Mouse (Mus musculus) T-helper 1 cell (primary cell): ENCODE measurements around the gene Inava.

Experiments
- in situ Hi-C: fragments of 300-600 bp; cut with MboI, MseI; formaldehyde crosslinking; loops from one replicate; pipeline ENCODE4 v1.15.1; 2025; ENCODE audit warnings: high pct_unique_total_duplicates

Inava gene

DNA sequence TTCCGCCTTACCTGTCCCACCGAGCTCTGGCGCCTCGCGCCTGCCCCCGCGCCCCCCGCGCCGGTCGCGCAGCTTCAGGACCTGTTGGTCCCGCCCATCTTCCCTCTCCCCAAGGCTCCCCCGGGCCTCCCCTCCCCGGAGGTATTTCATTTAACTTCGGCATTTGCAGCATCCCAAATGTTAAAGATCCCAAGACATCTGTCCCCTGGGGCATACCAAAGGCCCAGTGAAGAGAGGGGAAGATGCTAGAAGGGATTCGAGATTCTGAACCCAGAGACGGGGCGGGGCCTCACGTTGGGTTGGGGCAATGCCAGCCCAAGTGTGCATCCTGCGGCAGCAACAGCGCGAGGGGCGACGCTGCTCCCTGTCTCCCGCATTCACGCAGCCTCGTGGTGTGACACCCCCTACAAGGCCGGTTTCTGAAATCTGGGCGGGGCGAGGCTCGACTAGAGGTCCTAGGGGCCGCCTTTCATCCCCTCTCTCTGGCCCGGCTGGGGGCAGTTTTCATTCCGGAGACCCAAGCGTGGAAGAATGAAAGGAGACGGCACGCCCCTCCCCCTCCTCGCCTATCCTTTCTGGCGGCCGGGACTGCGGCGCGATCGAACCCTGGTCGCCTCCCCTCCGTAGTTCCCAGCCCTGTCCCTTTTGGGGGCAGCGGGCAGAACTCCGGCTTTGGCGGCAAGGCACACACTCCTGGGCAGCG lies at the start of gene Inava:
Gene Inava (minus strand): TSS at position 373 of the 703 bp plus-strand sequence.
- in situ Hi-C loops = no loop called here

DNA sequence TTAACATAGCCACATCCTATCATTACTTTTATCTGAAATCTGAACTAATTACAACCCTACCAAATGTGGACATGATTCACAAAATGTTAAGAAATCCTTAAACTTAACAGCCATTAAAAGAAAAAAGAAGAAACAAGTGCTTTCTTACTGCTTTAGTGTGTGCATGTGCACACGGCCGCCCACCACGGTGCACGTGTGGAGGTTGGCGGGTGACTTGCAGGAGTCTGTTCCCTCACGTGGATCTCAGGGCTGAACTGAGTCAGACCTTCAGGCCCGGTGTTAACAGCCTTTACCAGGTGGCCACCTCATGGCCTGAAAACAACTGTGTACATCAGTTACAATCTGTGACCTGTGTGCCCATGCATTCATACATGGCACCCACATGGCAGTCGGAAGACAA lies 43.3 kb upstream of the Inava start:
- in situ Hi-C loops = no loop called here

DNA sequence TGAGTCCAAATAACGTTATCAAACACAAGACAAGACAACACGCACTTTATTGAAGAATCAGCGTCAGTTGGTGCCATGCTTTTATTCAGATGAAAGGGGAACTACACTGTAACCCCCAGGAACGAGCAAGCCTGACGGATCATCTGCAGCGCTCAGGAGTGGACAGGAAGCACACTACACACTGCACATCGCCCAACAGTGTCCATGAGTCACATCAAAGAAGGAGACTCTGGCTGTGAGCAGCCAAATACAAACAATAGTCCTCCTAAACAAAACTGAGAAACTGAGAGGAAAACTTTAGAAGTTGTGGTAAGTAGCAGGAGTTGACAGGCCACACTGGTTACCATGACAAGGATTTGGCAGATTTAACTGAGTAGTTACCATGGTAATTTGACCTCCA lies 34.2 kb upstream of the Inava start:
- in situ Hi-C loops = no loop called here

DNA sequence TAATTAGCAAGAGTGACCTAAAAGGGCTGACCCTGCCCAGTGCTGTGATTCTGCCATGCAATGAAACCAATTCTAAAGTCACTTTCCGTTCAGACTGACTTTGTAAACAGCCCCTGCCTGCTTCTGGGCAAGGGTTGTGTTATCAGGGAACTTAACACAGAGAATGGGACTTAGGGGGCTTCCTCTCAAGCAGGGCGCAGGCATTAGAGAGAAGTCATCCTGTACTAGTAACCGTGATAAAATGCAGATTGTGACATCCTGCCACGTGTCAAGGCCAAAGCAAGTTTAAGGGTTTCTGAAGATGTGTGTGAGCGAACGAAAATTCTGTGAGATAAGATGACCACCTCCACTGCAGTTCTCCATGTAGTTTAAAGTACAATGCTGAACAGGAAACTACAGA lies 32.1 kb upstream of the Inava start:
- in situ Hi-C loops = no loop called here

DNA sequence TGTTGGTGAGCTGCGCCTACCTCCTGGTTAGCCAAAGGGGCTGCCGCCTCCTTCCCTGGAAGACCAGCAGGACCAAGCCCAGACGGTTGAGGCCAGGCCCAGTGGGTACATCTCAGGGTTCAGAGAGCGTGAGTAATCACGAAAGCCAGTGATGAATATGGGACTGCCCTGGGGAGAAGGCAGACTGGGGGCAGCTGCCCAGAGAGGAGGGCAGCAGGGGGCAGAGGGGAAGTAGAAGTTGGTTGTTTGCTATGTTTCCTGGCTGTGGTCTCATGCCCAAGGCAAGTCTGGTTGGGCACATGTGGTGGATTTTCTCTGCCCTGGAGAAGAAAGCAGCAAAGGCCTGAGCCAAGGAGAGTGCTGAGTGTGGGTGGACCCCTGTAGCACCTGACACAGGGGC lies 29.3 kb upstream of the Inava start:
- in situ Hi-C loops = no loop called here

DNA sequence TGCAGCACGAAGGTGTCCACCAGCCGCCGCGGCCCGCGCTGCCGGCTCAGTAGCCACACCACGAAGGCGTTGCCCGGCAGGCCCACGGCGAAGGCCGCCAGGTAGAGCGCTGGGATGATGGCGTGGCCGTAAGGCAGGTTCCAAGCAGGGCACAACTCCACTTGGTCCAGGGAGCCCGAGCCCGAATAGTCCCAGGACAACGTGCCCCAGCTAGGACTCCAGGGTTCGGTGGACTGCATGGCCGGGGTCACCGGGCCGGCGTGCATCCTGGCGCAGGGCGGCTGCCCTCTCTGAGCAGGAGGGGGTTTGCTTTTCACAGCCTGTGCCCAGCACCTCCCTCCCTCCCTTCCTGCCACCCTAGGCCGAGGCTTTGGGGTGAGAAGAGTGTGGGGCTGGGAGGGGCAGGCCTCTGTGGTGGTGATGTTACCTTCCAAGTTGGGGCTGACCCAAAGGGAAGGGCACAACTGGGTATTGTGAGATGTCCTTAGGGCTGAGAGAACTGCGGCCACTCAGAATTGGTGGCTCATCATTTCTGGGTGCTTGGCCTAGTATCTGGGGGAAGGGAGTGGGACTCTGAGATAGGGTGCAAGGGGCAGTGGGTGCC lies 26.7 kb upstream of the Inava start, which contains the start of gene Gpr25:
Gene Gpr25 (minus strand): TSS at position 239 of the 604 bp plus-strand sequence.
- in situ Hi-C loops = no loop called here

DNA sequence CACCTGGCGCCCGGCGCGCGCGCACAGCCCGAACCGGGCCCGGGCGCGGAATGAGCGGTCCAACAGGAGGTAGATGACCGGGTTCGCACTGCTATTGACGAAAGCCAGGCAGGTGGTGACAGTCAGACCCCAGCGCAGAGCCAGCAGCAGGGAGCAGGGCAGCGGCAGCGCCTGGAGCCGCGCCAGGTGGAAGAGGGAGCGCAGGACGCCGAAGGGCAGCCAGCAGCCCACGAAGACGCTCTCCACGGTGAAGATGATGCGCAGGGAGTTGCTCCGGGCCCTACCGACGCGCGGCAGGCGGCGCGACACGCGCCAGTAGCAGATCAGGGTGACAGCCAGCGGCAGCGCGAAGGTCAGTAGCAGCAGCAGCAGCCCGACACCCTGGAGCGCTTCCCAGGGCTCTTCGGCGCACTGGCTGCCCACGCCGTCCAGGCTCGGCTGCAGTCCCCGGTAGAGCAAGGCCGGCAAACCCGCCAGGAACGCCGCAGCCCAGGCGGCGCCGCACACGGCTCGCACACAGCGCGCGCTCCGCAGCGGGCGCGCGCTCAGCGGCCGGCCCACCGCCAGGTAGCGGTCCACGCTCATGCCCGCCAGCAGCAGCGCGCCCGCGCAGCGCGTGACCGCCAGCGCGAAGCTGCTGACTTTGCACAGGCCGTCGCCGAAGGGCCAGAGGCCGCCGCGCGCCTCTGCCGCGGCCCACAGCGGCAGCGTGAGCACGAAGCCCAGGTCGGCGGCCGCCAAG lies 26.0 kb upstream of the Inava start:
- in situ Hi-C loops = no loop called here

DNA sequence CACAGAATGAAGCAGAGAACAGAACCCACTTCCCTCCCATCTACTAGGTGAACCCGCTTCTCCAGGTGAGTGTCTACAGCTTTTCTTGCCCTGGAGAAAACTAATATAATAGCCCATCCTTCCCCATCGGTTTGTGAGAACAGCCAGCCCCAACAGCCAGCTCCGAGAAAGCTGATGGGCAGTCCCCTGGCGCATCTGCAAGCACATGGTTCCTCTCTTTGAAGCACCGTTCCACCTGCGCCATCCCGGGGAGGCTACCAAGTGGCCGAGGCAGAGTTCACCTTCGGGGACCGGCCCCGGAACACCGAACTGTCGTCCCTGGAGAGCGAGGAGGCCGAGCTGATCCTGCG lies 25.5 kb upstream of the Inava start:
- in situ Hi-C loops = no loop called here

DNA sequence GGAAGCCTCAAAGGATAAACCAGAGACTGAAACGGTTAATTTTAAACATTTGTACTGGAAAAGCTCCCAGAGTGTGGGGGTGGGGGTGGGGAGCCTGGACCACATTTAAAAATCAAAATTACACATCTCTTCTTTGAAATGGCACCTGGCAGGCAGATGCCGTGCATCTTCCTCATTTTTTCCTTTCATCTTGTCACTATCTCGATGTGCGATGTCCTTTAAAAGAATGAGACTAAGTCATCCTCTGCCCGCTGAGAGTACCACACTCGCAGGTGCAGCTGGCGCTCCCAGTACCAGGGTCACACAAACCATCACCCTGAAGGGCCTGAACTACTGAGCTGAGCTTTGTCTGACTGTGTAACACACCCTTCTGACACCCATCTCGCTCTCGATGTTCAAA lies 24.4 kb upstream of the Inava start:
- in situ Hi-C loops = no loop called here

DNA sequence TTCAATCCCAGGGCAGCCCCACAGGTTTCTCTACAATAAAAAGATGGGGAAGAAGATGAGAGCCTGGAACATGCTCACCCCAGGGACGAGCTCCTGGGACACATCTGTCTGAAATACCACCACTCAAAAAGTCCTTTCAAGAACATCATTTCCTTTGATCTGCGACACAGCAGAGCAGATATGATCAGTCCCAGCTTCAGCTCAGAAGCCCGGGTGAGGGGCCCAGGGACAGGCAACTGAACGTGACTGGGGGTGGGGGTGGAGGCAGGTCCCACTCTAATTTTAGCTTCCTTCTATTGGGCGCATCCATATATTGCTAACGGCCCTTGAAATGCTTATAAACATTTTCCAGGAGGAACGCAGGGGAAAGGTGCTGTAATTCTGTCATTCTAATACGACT lies 21.6 kb upstream of the Inava start:
- in situ Hi-C loops = no loop called here

DNA sequence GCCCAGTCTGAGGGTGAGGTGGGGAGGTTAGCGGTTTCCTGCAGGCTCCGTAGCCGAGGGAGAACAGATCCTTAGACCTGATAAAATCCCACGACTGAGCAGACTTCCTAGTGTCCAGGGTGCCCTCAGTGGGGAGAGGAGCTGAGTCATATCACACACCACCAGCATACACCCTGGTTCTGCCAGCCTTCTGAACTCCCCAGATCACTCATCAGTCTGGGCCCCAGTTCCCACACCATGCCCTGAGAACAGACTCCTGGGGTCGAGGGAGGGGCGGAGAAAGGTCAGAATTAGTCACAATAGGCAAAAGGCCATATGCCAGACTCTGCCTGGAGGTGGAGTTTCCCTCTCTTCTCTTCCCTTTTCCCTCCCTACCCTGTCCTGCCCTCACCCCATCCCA lies 21.1 kb upstream of the Inava start:
- in situ Hi-C loops = no loop called here

DNA sequence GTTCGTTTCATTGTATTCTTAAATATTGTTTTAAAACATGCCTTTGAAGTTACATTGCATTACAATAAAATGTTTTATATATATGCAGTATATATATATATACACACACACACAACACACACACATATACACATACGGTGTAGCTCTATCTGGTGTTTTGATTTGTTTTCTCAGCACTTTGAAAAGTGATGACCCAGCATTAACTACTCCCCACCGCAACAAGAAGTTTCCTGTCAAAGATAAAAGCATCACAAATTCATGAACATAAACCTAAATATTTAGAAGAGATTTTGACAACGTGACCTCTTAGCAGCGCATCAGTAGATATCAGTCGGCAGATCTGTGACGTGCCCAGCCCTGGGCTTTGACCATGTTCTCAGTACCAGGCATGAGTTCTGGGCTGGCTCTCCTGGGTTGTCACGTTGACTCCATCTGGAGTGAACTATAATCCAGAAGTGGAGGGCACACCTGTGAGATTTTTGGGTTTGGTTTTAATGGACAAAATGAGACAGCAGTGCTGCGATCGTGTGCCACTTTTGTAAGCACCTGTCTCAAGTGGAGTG lies 20.5 kb upstream of the Inava start:
- in situ Hi-C loops = no loop called here

DNA sequence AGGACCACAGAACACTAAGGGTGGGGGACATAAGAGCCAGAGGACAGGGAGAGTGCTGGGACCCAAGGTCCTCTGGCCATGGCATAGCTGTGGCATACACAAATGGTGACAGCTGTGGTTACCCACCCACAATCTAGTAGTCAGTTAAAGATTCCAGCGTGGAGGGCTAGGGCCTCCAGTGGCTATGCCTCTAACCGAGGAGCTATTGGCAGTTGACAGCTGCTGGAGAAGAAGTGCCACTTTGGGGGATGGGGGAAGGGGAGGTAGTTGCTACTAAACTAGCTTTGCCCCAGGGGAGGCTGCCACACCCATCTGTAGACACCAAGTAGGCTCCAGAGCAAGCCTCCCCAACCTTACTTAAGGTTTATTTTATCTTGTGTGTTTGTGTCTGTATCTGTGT lies 19.4 kb upstream of the Inava start:
- in situ Hi-C loops = no loop called here

DNA sequence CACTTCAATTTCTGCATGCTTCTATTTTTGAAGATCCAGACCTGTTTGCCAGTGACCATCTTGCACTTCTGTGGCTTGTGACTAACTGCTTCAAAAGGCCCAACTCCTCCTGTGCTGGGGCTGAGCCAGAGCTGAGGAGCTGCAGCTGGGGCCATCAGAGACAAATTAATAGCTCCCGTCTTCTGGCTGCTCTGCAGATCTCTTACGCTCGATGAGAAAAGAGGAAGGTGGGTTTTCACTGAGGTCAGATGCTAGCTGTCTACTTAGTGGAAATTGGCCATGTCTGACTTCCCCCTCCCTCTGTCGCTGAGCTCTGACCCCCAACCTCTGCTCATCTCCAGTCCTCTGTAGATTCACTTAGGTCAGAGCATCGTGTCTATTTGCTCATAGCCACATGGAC lies 15.6 kb upstream of the Inava start:
- in situ Hi-C loops = no loop called here

DNA sequence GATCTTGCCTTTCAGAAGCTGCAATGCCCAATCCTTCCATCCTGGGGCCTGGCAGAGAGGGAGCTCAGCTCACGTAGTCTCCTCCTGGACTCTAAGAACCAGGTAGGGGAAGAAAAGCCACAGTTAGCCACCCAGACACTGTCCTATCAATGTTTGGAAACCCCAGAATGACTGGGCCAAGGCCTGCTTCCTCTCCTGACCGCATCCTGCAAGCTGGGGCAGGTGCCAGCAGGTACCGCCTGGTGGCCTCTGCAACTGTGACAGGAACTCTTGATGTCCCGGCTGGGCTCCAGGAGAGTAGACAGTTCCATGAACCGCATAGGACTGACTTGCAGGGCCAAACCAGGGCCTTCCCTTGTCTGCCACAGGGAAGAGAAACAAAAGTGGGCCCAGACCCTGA lies 13.3 kb upstream of the Inava start:
- in situ Hi-C loops = no loop called here

DNA sequence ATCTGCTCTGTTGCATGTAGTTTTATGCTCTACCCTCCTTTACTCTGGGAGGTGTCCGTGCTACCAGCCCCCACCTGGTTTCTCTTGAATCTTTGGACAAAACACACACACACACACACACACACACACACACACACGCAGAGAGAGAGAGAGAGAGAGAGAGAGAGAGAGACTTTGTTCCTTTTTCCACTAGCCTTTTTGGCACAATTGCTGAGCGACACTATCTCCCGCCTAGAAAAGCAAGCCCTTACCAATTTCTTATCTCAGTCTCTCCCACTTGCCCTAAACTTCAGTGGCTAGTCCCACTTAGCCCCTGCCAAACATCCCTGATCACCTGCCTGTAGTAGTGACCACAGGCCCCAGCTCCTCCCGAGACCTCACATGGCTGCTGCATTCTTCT lies 10.4 kb upstream of the Inava start:
- in situ Hi-C loops = no loop called here

DNA sequence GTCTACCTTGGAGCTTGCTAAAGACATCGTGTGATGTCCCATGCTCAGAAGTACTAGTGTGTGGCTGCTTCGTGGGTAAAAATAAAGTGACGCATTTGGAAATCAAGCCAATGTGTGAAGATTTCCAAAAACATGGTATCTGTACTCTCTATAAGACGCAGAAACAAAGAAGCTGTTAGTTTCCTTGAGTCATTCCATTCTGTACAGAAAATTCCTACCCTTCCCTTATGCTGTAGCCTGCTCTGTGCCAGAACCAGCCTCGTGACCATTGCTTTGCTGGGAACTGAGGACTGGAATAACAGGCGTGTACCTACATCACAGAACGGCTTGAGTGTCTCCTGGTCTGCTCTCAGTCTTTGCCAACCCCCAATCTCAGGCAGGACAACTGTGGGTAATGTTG lies 7.7 kb upstream of the Inava start:
- in situ Hi-C loops = no loop called here

DNA sequence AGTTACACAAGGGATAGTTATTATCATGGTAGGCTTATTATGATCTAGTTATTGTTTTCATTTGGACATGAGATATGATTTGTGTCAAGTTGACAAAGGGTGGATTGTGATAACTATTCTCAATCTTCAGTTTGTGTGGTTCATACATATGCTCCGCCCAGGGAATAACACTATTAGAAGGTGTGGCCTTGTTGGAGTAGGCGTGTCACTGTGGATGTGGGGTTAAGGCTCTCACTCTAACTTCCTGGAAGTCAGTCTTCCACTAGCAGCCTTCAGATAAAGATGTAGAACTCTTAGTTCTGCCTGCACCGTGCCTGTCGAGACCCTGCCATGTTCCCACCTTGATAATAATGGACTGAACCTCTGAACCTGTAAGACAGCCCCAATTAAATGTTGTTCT lies 4.4 kb upstream of the Inava start:
- in situ Hi-C loops = no loop called here

DNA sequence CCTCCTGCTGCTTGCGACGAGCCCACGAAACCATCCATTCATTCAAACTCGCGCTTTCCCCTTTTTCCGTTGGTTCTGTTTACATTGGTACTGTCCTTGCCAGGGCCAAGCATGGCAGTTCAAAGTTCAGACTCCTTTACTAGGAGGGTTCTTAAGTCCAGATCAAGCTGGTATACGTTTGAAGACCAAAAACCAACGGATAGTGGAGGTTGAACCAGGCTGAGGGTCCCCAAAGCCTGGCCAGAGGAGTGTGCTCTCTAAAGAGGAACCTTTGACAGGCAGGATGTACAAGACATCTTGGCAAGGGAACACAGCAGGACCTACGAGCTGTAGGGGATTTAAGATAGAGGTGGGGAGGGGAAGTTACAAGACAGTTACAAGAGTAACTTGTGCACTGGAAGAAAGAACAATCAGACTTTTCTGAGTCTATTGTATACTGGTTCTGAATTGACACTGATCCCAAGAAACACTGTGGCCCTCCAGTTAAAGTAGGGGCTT lies 580 bp upstream of the Inava start:
- in situ Hi-C loops = no loop called here

DNA sequence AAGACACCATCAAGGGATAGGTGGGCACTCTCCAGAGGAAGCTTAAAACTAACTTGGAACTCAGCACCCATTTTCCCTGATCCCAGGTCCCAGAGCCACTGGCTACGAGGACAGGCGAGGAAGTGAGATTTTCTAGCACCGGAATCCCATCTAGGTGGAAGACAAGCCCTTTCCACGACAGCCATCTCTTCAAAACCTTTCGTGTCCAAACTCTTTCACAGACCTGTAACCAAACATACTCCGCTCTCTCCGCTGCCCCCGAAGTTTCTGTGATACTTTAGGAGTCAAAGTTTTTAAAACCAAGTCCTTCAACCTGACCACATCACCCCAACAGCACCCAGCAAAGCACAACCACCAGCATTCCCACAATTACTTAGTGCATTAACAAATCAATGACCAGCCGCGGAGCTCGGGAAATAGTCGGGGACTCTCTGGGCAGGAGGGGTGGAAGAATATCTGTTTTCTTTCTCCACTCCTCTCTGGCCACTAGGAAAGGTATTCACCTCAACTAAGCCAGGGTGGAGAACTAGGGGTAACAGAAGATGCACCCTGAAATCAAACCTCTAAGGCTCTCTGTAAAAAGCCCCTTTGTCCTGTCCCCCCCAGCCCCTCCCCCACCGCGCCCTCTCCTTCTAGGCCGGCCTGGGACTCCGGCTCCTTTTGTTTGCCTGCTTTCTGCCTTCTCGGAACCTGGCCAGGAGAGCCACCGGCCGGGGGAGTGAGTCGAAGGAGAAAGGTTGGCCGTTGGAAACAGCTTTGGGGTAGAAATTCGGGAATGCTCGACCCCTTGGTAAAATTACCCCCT lies 876 bp downstream of the Inava start:
- in situ Hi-C loops = no loop called here

DNA sequence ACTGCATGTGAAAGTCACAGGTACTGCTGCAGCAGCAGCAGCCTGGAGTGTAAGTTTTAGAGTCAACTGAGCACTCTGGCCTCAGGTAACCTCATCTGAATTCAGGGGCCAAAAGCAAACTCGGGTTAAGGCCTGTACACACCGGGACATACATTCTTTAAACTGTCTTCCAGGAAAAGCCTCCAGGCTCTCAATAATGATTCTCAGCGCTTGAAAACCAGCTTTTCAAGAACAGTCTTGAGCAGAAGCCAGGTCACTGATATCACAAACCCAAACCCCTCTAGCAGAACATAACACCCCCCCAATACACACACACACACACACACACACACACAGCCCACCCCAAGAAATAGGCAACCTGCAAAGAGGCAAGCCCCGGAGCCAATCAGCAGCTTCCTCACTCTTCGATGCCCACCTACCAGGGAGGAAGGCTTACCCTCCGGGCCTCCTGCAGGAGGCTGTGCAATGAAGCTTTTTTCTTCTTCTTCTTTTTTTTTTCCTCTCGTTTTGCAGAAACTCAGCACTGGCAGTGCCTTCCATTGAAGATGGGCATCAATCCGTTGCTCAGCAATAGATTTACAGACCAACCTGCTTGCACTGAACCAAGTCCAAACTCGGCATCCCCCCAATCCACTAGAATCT lies 1.7 kb downstream of the Inava start:
- in situ Hi-C loops = no loop called here
